Mouse (Mus musculus) C2C12 (cell line): ENCODE measurements around the gene Fhl5.

Source experiments
- CEBPB ChIP-seq: IDR thresholded peaks from one replicate; pipeline ENCODE4 v1.6.1; 2011; ENCODE audit warnings: low read depth, mild to moderate bottlenecking, control low read depth, moderate library complexity
- CTCF ChIP-seq: IDR thresholded peaks from one replicate; pipeline ENCODE4 v1.5.1; 2011; ENCODE audit not compliant: control insufficient read depth, insufficient read depth, insufficient read length
- MAX ChIP-seq: IDR thresholded peaks from one replicate; pipeline ENCODE4 v1.6.1; 2011; ENCODE audit warnings: mild to moderate bottlenecking, control low read depth
- MYOD1 ChIP-seq: IDR thresholded peaks from one replicate; pipeline ENCODE4 v1.6.1; 2011; ENCODE audit warnings: low read depth; ENCODE audit not compliant: control insufficient read depth, insufficient read length
- MYOG ChIP-seq: IDR thresholded peaks from one replicate; pipeline ENCODE4 v1.6.1; 2011; ENCODE audit not compliant: control insufficient read depth, insufficient read length; ENCODE audit errors: extremely low read depth
- USF1 ChIP-seq: IDR thresholded peaks from one replicate; pipeline ENCODE4 v1.6.1; 2011; ENCODE audit warnings: low read depth, mild to moderate bottlenecking, control low read depth, moderate library complexity

DNA sequence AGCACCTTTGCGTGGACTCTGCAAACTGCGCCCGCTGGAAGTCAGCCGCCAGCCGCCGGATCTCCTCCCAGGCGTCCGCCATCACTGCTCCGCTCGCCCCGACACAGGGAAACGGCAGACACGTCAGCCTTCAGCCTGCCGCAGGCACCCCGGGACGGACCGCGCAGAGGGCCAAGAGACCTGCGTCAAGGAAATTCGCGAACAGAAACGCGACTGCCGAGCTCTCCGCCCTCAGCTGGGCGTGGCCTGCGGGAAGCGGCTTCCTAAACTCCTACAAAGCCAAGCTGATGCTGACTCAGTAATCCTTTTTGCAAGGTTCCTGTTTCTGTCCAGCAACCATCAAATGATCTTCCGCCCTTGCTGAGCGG is 39.0 kb upstream of the Fhl5 start, which contains the start of gene Ufl1:
- TF ChIP-seq CTCF = no peak
- TF ChIP-seq MYOD1 = no peak
- peak; percentile 55 for TF ChIP-seq MAX
- no peak for TF ChIP-seq MYOG
- no peak for TF ChIP-seq USF1
- TF ChIP-seq CEBPB = no peak
